Mouse (Mus musculus): ENCODE results near the gene Ly6g6e.
"Not testable (repeated sequence)": the region's sequence is repeated elsewhere in the genome, so short reads cannot be mapped to it uniquely, and the experiment has no call there.

Ly6g6e gene

GRCm38 (mm10) chr17:35123287-35123686 lies 46.6 kb downstream of the Ly6g6e start:
- in situ Hi-C loops (cut with MboI; ENCODE audit: unreplicated experiment in 2 of 2) = not testable (repeated sequence)

GRCm38 (mm10) chr17:35124261-35124896 lies 47.7 kb downstream of the Ly6g6e start:
- in situ Hi-C loops (cut with MboI; ENCODE audit: unreplicated experiment in 2 of 2) = not testable (repeated sequence)

- in situ Hi-C loops (cut with MboI; ENCODE audit: unreplicated experiment in 2 of 2) = loop anchor here in 1 of 2 experiments (5.0 to 25.0 kb wide), 2 partner anchors 107 to 387 kb away; partner anchors contain the start of genes Atp6v1g2, Cchcr1, Pou5f1 and Tcf19
Measured at GRCm38 (mm10) chr17:35125081-35125480, 48.4 kb downstream of the Ly6g6e start.

GRCm38 (mm10) chr17:35125578-35125977 lies 48.9 kb downstream of the Ly6g6e start:
- in situ Hi-C loops (cut with MboI; ENCODE audit: unreplicated experiment in 2 of 2) = loop anchor here in 1 of 2 experiments (5.0 to 25.0 kb wide), 2 partner anchors 107 to 387 kb away; partner anchors contain the start of genes Atp6v1g2, Cchcr1, Pou5f1 and Tcf19

GRCm38 (mm10) chr17:35126206-35126611 lies 49.5 kb downstream of the Ly6g6e start, which contains the start of gene D17H6S53E:
TSS of gene D17H6S53E (plus strand) at chr17:35126373.
- in situ Hi-C loops (cut with MboI; ENCODE audit: unreplicated experiment in 2 of 2) = loop anchor here in 1 of 2 experiments (5.0 to 25.0 kb wide), 2 partner anchors 106 to 386 kb away; partner anchors contain the start of genes Atp6v1g2, Cchcr1, Pou5f1 and Tcf19

GRCm38 (mm10) chr17:35127017-35127416 lies 50.3 kb downstream of the Ly6g6e start:
- in situ Hi-C loops (cut with MboI; ENCODE audit: unreplicated experiment in 2 of 2) = loop anchor here in 1 of 2 experiments (5.0 to 25.0 kb wide), 2 partner anchors 105 to 385 kb away; partner anchors contain the start of genes Atp6v1g2, Cchcr1, Pou5f1 and Tcf19

All from v-Abl transformed pro-B cells (cell line).